Mouse (Mus musculus) liver, embryonic 14.5 days (tissue): ENCODE measurements around the gene St3gal4.

Experiments used
- CTCF ChIP-seq: IDR thresholded peaks from 2 replicates; pipeline ENCODE4 v1.5.1; 2016; ENCODE audit warnings: antibody characterized with exemption, low read depth, control low read depth
- EP300 ChIP-seq: IDR thresholded peaks from 2 replicates; pipeline ENCODE4 v1.6.1; 2016; ENCODE audit warnings: antibody characterized with exemption, low read depth

DNA sequence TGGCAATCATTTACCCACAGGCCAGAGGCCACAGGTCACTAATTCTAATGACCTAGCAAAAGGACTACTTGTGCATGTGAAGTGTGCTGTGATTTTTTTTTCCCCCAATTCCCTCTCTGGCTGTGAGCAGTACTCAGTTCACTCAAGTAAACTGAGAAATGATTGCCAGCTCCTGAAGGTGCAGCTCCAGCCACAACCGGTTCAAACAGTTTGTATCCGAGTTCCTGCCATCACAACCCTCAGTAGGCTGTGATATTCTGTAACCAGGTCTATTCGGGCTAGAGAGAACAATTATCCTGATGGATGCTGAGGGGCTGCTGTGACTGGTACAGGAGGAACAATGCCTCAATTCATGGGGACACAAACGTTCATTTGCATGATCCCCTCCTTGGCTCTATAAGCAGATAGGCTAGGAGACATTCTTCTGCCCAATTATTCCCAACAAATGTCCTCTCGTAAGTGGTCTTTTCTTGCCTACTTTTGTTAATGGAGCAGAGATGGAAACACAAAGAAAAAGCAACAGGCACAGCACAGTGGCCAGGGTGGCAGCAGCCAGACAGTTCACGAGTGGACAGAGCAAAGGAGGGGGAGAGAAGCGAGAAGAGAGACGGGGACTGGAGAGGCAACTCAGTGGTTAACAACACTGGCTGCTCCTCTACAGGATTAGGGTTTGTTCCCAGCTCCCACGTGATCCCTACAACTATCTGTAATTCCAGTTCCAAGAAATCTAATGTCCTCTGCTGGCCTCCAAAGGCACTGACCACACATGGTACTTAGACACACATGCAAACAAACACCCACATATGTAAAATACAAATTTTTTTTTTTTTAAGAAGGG lies 47.9 kb upstream of the St3gal4 start:
- TF ChIP-seq CTCF (no peak), EP300 (no peak)
